Mouse (Mus musculus) forebrain, embryonic 14.5 days (tissue): ENCODE measurements around the gene Mgarp. TPM values are rescaled to one million over a fixed set of nuclear protein-coding genes. Genes with fewer than 3 reads are reported as not detected.

Experiments
- ATAC-seq: fragments of 200-750 bp; cut with Nextera tagmentation; 2 replicates; pipeline ENCODE4 v1.8.0; 2017; ENCODE audit warnings: mild to moderate bottlenecking, moderate library complexity
- DNase-seq: peaks from one replicate; pipeline ENCODE4 v3.0.0-alpha.2; 2015; ENCODE audit warnings: low spot score
- H3K27ac ChIP-seq: fragments of 300-500 bp; sonication (generic); 2 replicates; pipeline ENCODE4 v1.5.1; 2014; ENCODE audit warnings: low read depth, mild to moderate bottlenecking, control low read depth, low read length, moderate library complexity
- H3K27me3 ChIP-seq: fragments of 300-500 bp; sonication (generic); replicated peaks from 2 replicates; pipeline ENCODE4 v1.6.1; 2014; ENCODE audit warnings: low read length, control low read depth, mixed read lengths; ENCODE audit not compliant: control insufficient read depth, insufficient read depth
- H3K36me3 ChIP-seq: fragments of 300-500 bp; sonication (generic); 2 replicates; pipeline ENCODE4 v1.6.1; 2014; ENCODE audit warnings: low read length, control low read depth; ENCODE audit not compliant: control insufficient read depth, insufficient read depth
- H3K4me1 ChIP-seq: fragments of 300-500 bp; sonication (generic); 2 replicates; pipeline ENCODE4 v1.6.1; 2014; ENCODE audit warnings: antibody characterized with exemption, low read length, control low read depth; ENCODE audit not compliant: control insufficient read depth, insufficient read depth
- H3K4me2 ChIP-seq: fragments of 300-500 bp; sonication (generic); 2 replicates; pipeline ENCODE4 v1.6.1; 2014; ENCODE audit warnings: mild to moderate bottlenecking, control low read depth, low read length
- H3K4me3 ChIP-seq: fragments of 300-500 bp; sonication (generic); 2 replicates; pipeline ENCODE4 v1.5.1; 2014; ENCODE audit warnings: low read depth, low read length, control low read depth
- H3K9ac ChIP-seq: fragments of 300-500 bp; sonication (generic); 2 replicates; pipeline ENCODE4 v1.6.1; 2014; ENCODE audit warnings: mild to moderate bottlenecking, low read length, control low read depth, moderate library complexity
- H3K9me3 ChIP-seq: fragments of 300-500 bp; sonication (generic); replicated peaks from 2 replicates; pipeline ENCODE4 v1.6.1; 2016; ENCODE audit warnings: low read length, control low read depth, mixed read lengths; ENCODE audit not compliant: control insufficient read depth
- WGBS: fragments of 180-500 bp; shearing (Covaris S2); extraction: QIAGEN DNeasy Blood & Tissue Kit; methylation state at CpG from one replicate; pipeline ENCODE4 v1.1.7; 2014; 5-methylcytosine and 5-hydroxymethylcytosine counted together
- polyA plus RNA-seq: library from polyadenylated mRNA; unstranded; fragments of >200 nt; fragmentation: Nextera tagmentation; extraction: Ambion mirVana; gene quantifications from 2 replicates; pipeline ENCODE4 v1.2.1, GENCODE M21; 2014

Gene Mgarp
- polyA plus RNA-seq, 1 experiment from 2014 or later, result 0.56 TPM

GRCm38 (mm10) chr3:51378665-51378946 lies 17.9 kb downstream of the Mgarp start:
- H3K4me3 ChIP-seq, result no peak overlapping the region
- H3K4me2 ChIP-seq, result no peak overlapping the region; the same call in 1 of the 2 replicates
- no peaks in the 10 kb centered on the region for H3K4me1 ChIP-seq
- DNase-seq, result no peak
- no peak overlapping the region for H3K27ac ChIP-seq
- no peaks in the 10 kb centered on the region for H3K36me3 ChIP-seq
- ATAC-seq, result no peak
- H3K27me3 ChIP-seq, result no peaks in the 10 kb centered on the region
- H3K9me3 ChIP-seq, result no peaks in the 10 kb centered on the region
- H3K9ac ChIP-seq, result no peak overlapping the region
- WGBS, result 83% methylated on average over 3 of the region's 3 CpGs

- Histone ChIP-seq H3K27me3 (no peaks in the 10 kb centered on the region), H3K4me2 (peak overlapping the region; percentile 43), H3K9ac (no peak overlapping the region; the same call in 1 of the 2 replicates), H3K27ac (no peak overlapping the region), H3K4me3 (peak overlapping the region; percentile 13; the same call in 1 of the 2 replicates), H3K4me1 (no peaks in the 10 kb centered on the region), H3K36me3 (no peaks in the 10 kb centered on the region), H3K9me3 (no peaks in the 10 kb centered on the region)
- ATAC-seq, result no peak
- WGBS, result 49% methylated on average over 31 of the region's 31 CpGs
- peak; percentile 72 for DNase-seq
These were observed 18.5 kb downstream of the Mgarp start for GRCm38 (mm10) chr3:51377878-51378664.

GRCm38 (mm10) chr3:51375307-51376265 lies 21.0 kb downstream of the Mgarp start:
- H3K4me1 ChIP-seq, result no peaks in the 10 kb centered on the region
- no peak for DNase-seq

GRCm38 (mm10) chr3:51373544-51373943 lies 23.0 kb downstream of the Mgarp start:
- ATAC-seq, result no peak
- Histone ChIP-seq H3K27ac (no peak overlapping the region), H3K9ac (no peak overlapping the region), H3K4me1 (no peaks in the 10 kb centered on the region), H3K27me3 (no peaks in the 10 kb centered on the region), H3K9me3 (no peaks in the 10 kb centered on the region), H3K4me3 (no peak overlapping the region), H3K4me2 (no peak overlapping the region), H3K36me3 (no peaks in the 10 kb centered on the region)
- WGBS, result 76% methylated on average over 5 of the region's 5 CpGs
- no peak for DNase-seq

More at GRCm38 (mm10) chr3:51375307-51376265, 21.0 kb downstream of the Mgarp start:
- H3K4me2 ChIP-seq, result no peak overlapping the region
- no peaks in the 10 kb centered on the region for H3K36me3 ChIP-seq
- no peak overlapping the region for H3K4me3 ChIP-seq
- ATAC-seq, result no peak
- H3K9ac ChIP-seq, result no peak overlapping the region
- no peaks in the 10 kb centered on the region for H3K27me3 ChIP-seq
- H3K9me3 ChIP-seq, result no peaks in the 10 kb centered on the region
- H3K27ac ChIP-seq, result no peak overlapping the region
- 88% methylated on average over 19 of the region's 19 CpGs for WGBS

GRCm38 (mm10) chr3:51372883-51373282 lies 23.7 kb downstream of the Mgarp start:
- DNase-seq, result no peak
- 86% methylated on average over 5 of the region's 5 CpGs for WGBS
- Histone ChIP-seq H3K4me2 (no peak overlapping the region), H3K4me3 (no peak overlapping the region), H3K9me3 (no peaks in the 10 kb centered on the region), H3K4me1 (no peaks in the 10 kb centered on the region), H3K9ac (no peak overlapping the region), H3K36me3 (no peaks in the 10 kb centered on the region), H3K27me3 (no peaks in the 10 kb centered on the region), H3K27ac (no peak overlapping the region)
- no peak for ATAC-seq

GRCm38 (mm10) chr3:51371826-51372225 lies 24.7 kb downstream of the Mgarp start:
- WGBS, result 60% methylated on average over 2 of the region's 2 CpGs
- DNase-seq (no peak), ATAC-seq (no peak)
- H3K9me3 ChIP-seq, result no peaks in the 10 kb centered on the region
- no peaks in the 10 kb centered on the region for H3K27me3 ChIP-seq
- H3K4me2 ChIP-seq, result no peak overlapping the region
- H3K27ac ChIP-seq, result no peak overlapping the region
- H3K36me3 ChIP-seq, result no peaks in the 10 kb centered on the region
- H3K4me3 ChIP-seq, result no peak overlapping the region
- no peaks in the 10 kb centered on the region for H3K4me1 ChIP-seq
- H3K9ac ChIP-seq, result no peak overlapping the region

- H3K9me3 ChIP-seq, result no peaks in the 10 kb centered on the region
- H3K9ac ChIP-seq, result no peak overlapping the region
- H3K4me2 ChIP-seq, result no peak overlapping the region
- no peak for DNase-seq
- H3K27ac ChIP-seq, result no peak overlapping the region
- no peaks in the 10 kb centered on the region for H3K27me3 ChIP-seq
- H3K36me3 ChIP-seq, result no peaks in the 10 kb centered on the region
- H3K4me3 ChIP-seq, result no peak overlapping the region
- ATAC-seq, result no peak
- 80% methylated on average over 4 of the region's 4 CpGs for WGBS
- peaks cover 5% of the 10 kb centered on the region; the same call in 1 of the 2 replicates for H3K4me1 ChIP-seq
These were observed 28.5 kb downstream of the Mgarp start for GRCm38 (mm10) chr3:51368011-51368410.

GRCm38 (mm10) chr3:51366926-51367325 lies 29.6 kb downstream of the Mgarp start:
- Histone ChIP-seq H3K4me3 (no peak overlapping the region), H3K9ac (no peak overlapping the region), H3K4me1 (peaks cover 5% of the 10 kb centered on the region; the same call in 1 of the 2 replicates), H3K27me3 (no peaks in the 10 kb centered on the region), H3K9me3 (no peaks in the 10 kb centered on the region), H3K36me3 (no peaks in the 10 kb centered on the region), H3K4me2 (no peak overlapping the region), H3K27ac (no peak overlapping the region)
- ATAC-seq (no peak), DNase-seq (no peak)
- 55% methylated on average over 4 of the region's 4 CpGs for WGBS
